Mouse (Mus musculus) heart, embryonic 10.5 days (tissue): ENCODE results near the gene Zfp735. TPM values are rescaled to one million over a fixed set of nuclear protein-coding genes. Genes with fewer than 3 reads are reported as not detected.

Experiments
- DNase-seq: peaks from one replicate; pipeline ENCODE4 v3.0.0-alpha.2; 2017; ENCODE audit warnings: low spot score
- H3K27ac ChIP-seq: fragments of 300-500 bp; sonication (generic); 2 replicates; pipeline ENCODE4 v1.5.1; 2016; ENCODE audit warnings: mild to moderate bottlenecking
- H3K27me3 ChIP-seq: fragments of 300-500 bp; sonication (generic); 2 replicates; pipeline ENCODE4 v1.6.1; 2016; ENCODE audit warnings: mild to moderate bottlenecking; ENCODE audit not compliant: poor library complexity, insufficient read depth, severe bottlenecking
- H3K36me3 ChIP-seq: fragments of 300-500 bp; sonication (generic); 2 replicates; pipeline ENCODE4 v1.6.1; 2016; ENCODE audit warnings: mild to moderate bottlenecking, moderate library complexity
- H3K4me1 ChIP-seq: fragments of 300-500 bp; sonication (generic); 2 replicates; pipeline ENCODE4 v1.6.1; 2016; ENCODE audit warnings: mild to moderate bottlenecking
- H3K4me3 ChIP-seq: fragments of 300-500 bp; sonication (generic); 2 replicates; pipeline ENCODE4 v1.5.1; 2016; ENCODE audit warnings: mild to moderate bottlenecking, moderate library complexity
- H3K9me3 ChIP-seq: fragments of 300-500 bp; sonication (generic); 2 replicates; pipeline ENCODE4 v1.6.1; 2016; ENCODE audit warnings: mild to moderate bottlenecking, moderate library complexity
- WGBS: fragments of 180-500 bp; shearing (Covaris S2); methylation state at CpG from one replicate; pipeline ENCODE4 v1.1.7; 2016; 5-methylcytosine and 5-hydroxymethylcytosine counted together
- polyA plus RNA-seq: library from polyadenylated mRNA; unstranded; fragments of >200 nt; fragmentation: Nextera tagmentation; extraction: Ambion mirVana; gene quantifications from 2 replicates; pipeline ENCODE4 v1.2.1, GENCODE M21; 2016

Zfp735 gene
- polyA plus RNA-seq: not detected in 2 replicates

- no peaks in the 10 kb centered on the region for H3K4me1 ChIP-seq
- no peak for DNase-seq
- H3K27me3 ChIP-seq: no peaks in the 10 kb centered on the region
- peaks cover 9% of the 10 kb centered on the region; the same call in 1 of the 2 replicates for H3K9me3 ChIP-seq
- H3K36me3 ChIP-seq: no peaks in the 10 kb centered on the region
- H3K4me3 ChIP-seq: no peak within 1 kb of the TSS
- 62% methylated on average over 2 of the region's 2 CpGs for WGBS
- H3K27ac ChIP-seq: no peak within 1 kb of the TSS
Observed at GRCm38 (mm10) chr11:73688478-73688877, at the start of gene Zfp735. Gene Zfp735 (plus strand): TSS chr11:73688778.

- no peaks in the 10 kb centered on the region for H3K36me3 ChIP-seq
- H3K4me3 ChIP-seq: no peak overlapping the region
- H3K9me3 ChIP-seq: peaks cover 28% of the 10 kb centered on the region
- no peak for DNase-seq
- H3K27ac ChIP-seq: no peak overlapping the region
- no peaks in the 10 kb centered on the region for H3K27me3 ChIP-seq
- no peaks in the 10 kb centered on the region for H3K4me1 ChIP-seq
Observed at GRCm38 (mm10) chr11:73759115-73759514, 70.5 kb downstream of the Zfp735 start.

Other genes with a start within 250 kb of the Zfp735 start
- not detected in 2 replicates for gene Olfr380, start 231.3 kb upstream of the Zfp735 start, polyA plus RNA-seq
- not detected in 2 replicates for gene Olfr381, start 197.2 kb upstream of the Zfp735 start, polyA plus RNA-seq
- not detected in 2 replicates for gene Olfr382, start 171.6 kb upstream of the Zfp735 start, polyA plus RNA-seq
- not detected in 2 replicates for gene Olfr385, start 95.8 kb upstream of the Zfp735 start, polyA plus RNA-seq
- not detected in 2 replicates for gene Olfr384, start 90.2 kb upstream of the Zfp735 start, polyA plus RNA-seq
- not detected in 2 replicates for gene Olfr389, start 91.9 kb downstream of the Zfp735 start, polyA plus RNA-seq
- gene Olfr390, start 94.2 kb downstream of the Zfp735 start, polyA plus RNA-seq: not detected in 2 replicates
- not detected in 2 replicates for gene Olfr391-ps, start 114.3 kb downstream of the Zfp735 start, polyA plus RNA-seq
- gene Olfr392, start 128.3 kb downstream of the Zfp735 start, polyA plus RNA-seq: not detected in 2 replicates
- gene Olfr393, start 162.7 kb downstream of the Zfp735 start, polyA plus RNA-seq: not detected in 2 replicates
- gene Olfr394, start 202.0 kb downstream of the Zfp735 start, polyA plus RNA-seq: not detected in 2 replicates
- gene Olfr395, start 220.5 kb downstream of the Zfp735 start, polyA plus RNA-seq: not detected in 2 replicates
- gene Olfr23, start 247.9 kb downstream of the Zfp735 start, polyA plus RNA-seq: not detected in 2 replicates